Mouse (Mus musculus): ENCODE results near the gene Ttl.

Gene Ttl

DNA sequence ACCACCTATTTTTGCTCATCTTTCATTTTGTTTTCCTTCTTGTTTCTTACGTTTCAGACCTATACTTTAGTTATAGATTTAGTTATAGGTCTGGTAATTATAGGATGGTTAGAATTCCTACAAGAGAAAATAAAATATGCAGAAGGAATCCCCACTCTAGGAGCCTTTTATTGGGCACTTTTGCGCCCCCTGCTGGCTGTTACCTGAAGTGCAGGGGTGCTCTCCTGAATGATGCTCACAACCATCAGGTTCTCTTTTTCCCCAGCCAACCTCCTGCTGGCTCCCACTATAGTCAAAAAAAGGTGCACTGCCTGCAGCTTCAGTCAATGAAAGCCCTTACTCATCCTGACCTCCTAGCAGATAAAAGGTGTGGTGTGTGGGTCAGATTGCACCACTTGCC, 19.2 kb downstream of the Ttl start:
- peak; percentile 5 for DNase-seq (ENCODE audit: inconsistent ontology term)

DNA sequence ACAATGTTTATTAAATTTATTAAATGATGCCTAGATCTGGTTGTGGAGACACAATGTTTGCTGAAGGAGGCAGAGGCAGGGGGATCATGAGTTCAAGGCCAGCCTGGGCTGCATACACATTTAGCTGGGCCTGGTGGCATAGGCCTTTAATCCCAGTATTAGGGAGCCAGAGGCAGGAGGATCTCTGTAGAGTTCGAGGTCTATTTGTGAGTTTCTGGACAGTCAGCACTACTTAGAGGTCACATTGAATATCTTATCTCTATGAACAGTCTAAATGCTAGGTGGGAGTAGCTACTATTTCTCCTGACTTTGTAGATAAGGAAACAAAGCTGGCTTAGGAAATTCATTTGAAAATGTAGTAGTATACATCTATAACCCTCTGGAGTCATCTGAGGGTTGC, 21.8 kb downstream of the Ttl start:
- no peak for DNase-seq (ENCODE audit: inconsistent ontology term)

DNA sequence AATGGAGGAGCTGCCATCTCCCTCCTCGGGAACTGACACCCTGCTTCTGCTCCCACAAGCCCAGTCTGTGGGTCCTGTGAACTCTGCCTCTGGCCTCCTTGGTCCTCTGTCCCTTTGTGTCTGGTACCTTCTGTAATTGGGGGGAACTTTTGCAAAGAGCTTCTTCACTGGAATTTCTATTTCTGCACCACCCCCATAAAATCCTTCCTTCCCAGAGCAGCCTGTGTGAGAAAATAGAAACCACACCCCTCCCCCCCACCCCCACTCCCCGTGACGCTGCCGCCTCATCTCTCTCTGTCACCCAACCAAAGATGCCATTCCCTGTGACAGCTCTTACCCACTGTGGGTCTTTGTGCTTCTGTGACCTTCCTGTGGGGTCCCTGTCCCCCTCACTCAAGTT, 24.6 kb downstream of the Ttl start:
- DNase-seq (ENCODE audit: inconsistent ontology term), result no peak

DNA sequence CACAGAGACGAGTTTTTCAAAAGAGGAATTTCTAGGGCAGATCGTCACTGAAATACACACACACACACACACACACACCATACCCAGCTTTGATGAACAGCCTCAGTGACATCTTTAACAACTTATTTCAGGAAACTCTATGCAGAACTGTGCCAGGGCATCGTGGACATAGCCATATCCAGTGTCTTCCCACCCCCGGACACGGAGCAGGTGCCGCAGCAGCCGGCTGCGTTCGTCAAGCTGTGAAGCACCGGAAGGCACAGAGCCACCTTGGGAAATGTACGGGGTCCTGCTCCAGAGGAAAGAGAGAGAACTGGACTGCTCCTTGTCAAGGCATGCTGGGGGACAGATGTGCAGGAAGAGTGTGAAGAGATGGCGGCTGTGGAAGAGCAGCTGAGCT, 27.1 kb downstream of the Ttl start:
- no peak for DNase-seq (ENCODE audit: inconsistent ontology term)

DNA sequence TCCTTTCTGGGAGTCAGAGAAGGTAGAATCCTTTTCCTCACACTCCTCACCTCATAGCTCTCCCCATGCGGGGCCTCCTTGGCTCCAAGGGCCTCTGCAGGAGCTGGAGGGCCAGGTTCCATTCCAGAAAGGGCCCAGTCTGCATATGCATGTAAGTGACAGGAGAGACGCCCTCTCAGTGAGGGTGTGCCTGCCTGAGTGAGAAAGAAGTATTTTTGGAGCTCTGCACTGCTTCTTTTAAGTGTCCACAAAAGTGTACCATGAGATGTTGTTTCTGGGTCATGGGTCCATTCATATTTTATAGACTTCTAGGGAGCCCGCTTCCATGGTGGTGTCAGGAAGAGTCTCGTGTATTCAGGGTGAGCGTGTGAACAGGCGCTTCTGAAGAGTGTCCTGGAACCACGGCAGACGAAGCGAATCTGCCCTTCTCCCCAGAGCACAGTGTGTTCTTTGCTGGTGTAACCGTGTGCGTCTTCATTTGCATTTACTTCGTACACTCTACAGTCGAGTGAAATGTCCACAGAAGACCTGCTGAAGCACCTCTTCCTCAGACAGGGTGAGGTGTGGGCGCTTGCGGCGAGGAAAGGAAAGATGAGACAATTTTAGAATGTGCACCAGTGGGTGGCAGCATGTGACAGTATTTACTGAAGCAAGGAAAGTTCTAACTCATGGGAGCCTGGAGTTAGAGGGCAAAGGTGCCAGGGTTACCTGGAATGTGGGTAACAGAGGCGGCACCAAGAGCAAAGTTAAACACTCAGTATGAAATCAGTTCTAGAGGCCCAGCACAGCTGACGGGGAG, 28.4 kb downstream of the Ttl start:
- no peak for DNase-seq (ENCODE audit: inconsistent ontology term)

DNA sequence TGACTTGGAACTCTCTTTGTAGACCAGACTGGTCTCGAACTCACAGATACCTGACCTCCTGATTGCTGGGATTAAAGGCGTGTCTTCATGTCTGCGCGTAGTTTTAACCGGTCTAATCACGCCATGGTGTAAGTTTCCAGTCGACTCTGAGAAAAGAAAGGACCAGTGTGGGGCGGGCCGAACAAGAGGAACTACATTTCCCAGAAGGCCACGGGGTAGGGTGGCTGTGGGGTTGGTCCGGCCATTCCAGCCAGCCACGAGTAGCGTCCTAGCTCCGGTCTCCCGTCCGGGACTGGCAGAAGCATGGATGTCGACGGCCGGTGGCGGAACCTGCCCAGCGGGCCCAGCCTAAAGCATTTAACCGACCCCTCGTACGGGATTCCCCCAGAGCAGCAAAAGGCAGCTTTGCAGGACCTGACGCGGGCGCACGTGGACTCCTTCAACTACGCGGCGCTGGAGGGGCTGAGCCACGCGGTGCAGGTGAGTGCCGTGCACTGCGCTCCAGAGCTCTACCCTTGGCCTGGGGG, 35.1 kb downstream of the Ttl start, which contains the start of gene Polr1b:
TSS of gene Polr1b (plus strand) at position 212 of the 527 bp plus-strand sequence.
- peak; percentile 96 for DNase-seq (ENCODE audit: inconsistent ontology term)

DNA sequence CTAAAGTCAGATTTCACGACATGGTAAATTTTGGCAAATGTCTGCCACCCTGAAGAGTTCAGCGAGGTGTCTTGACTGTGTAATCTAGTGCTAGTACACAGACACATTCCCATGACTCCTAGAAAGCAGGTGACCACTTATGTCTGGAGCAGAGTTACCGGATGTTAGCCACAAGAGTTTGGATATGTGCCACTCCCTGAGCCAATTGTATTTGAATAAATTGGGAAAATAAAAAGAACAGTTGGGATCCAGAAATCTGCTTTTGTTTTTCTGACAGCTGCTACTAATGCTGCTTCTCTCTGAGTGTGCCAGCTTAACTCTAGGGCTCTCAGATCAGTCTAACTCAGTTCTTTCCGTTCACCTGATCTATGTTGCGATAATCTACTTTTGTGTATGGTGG, 47.2 kb downstream of the Ttl start:
- no peak for DNase-seq (ENCODE audit: inconsistent ontology term)

DNA sequence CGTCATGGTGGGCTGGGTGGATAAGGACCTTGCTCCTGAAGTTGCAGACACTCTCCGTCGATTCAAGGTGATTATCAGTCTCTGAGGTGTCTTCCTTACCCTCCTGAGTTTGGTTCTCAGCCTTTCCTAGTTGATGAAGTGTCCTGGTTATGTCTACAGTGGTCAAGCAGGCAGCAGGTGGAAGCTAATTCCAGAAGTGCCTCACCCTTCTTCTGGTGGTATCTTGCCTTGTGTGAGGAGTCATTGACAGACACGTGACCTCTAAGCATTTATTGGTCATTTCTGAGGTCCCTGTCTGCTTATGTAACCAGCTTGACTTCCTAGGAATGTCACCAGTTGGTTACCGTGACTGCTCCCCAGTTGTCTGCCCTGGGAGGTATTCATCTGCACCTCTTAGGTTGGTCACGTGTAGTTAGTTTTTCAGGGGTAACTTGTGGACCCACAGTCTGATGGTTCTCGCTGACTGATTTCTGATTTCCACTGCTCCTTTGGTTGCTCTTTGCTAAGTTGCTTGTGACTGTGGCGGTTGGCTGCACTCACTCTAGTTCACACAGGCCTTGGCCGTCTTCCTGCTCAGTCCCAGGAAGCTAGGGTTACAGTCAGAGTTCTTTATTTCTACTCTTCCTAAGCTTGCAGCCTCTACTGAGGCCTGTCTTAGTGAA, 50.1 kb downstream of the Ttl start:
- no peak for DNase-seq (ENCODE audit: inconsistent ontology term)

DNA sequence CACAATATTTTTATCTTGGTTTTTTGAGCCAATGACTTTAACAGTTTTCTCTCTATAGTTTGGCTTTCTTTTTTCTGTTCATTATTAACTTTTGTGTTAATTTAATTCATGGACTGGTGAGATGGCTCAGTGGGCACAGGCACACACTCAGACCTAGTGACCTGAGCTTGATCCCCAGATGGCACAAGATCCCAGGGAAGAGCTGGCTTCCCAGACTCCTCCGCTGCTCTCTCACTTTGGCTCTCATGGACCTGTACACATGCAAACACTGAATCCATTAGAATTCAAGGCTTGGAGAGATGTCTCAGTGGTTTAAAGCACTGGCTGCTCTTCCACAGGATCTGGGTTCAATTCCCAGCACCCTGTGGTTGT, 50.6 kb downstream of the Ttl start:
- DNase-seq (ENCODE audit: inconsistent ontology term), result no peak

DNA sequence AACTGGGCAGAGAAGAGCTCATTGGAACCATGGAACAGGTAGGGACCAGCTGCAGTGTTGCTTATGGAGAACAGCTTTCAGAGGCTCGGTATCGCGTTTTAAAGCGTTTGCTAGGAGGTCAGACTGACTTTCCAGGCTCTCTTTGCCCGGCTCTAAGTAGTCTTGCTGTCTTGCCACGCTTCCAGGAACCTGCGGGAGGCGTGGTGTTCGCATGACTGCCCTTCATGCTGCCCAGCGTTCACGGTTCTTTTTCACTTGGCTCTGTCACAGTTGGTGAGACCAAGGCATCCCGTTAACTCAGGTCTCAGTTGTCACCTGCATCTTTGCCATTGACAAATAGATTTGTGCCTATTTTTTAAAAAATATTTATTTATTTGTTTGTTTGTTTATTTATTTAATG, 52.3 kb downstream of the Ttl start:
- no peak for DNase-seq (ENCODE audit: inconsistent ontology term)

DNA sequence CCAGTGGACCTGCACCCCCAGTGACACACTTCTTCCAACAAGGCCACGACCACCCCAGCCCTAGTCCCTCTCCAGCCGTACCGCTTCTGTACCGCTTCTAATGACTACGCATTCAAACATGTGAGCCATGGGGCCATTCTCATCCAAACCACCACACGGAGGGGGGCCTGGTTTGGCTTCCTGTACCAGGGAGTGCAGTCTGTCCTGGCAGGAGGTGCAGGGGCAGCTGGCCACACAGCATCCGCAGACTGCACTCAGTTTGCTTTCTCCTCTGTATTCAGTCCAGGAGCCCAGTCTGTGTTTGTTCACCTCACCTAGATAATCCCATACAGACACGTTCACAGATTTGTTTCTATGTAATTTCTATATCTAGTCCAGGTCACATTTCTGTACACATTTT, 56.2 kb downstream of the Ttl start:
- no peak for DNase-seq (ENCODE audit: inconsistent ontology term)

DNA sequence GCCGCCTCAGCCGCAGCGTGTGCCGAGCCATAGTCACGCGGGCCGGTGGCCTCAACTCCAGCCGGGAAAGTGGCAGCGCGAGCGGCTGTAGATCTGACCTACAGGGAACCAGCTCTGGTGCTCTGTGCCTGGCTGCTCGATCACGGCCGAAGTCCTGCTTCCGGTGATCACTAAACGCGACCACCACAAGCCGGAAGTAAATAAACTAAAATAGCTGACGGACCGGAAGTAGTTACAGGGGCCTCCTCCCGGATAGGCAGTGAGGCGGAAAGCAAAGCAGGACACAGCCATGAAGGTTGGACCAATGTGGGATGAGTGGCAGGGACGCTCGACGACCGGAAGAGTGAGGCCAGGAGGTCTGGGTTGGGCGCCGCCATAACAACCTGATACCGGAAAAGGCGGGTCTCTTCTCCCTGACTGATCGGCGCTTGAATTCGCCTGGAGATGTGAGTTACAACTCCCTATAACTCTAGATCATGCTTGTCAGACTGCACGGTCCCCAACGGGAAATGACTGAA, 63.7 kb downstream of the Ttl start, which contains the start of gene Chchd5:
TSS of gene Chchd5 (plus strand) at position 289 of the 518 bp plus-strand sequence.
- DNase-seq (ENCODE audit: inconsistent ontology term), result peak; percentile 96

DNA sequence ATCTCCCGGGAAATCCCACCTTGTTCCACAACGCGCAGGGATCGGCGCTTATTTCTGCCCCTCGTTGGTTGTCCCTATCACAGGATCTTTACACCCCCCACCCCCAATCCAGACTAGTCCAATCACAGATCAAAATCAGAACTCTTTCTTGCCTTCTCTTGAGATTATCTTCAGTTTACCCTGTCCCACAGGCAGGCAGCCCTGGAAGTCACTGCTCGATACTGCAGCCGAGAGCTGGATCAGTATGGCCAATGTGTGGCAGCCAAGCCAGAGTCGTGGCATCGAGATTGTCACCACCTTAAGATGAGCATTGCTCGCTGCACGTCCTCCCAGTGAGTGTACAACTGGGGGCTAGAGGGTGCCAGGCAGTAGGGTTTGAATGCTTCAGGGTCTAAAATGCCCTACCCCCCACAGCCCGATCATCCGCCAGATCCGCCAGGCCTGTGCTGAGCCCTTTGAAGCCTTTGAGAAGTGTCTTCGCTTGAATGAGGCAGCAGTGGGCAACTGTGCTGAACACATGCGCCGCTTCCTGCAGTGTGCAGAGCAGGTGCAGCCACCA, 64.3 kb downstream of the Ttl start:
- no peak for DNase-seq (ENCODE audit: inconsistent ontology term)

DNA sequence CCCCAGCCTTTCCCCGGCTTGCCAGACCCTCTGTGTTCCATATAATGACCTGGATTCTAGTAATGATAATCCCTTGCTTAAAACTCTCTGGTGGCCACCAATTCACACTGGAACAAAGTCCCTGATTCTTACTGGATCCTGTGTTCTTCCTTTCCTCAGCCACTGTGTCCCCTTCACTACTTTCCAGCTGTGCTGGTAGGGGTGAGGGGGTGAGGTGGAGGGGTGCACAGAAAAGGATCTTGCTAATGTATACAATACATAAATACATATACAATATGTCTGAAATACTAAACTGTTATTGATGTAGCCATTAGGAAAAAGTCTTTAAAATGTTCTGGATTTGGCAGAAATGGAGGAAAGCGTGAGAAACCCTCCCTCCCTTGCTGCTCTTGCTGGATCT, 65.0 kb downstream of the Ttl start:
- no peak for DNase-seq (ENCODE audit: inconsistent ontology term)

DNA sequence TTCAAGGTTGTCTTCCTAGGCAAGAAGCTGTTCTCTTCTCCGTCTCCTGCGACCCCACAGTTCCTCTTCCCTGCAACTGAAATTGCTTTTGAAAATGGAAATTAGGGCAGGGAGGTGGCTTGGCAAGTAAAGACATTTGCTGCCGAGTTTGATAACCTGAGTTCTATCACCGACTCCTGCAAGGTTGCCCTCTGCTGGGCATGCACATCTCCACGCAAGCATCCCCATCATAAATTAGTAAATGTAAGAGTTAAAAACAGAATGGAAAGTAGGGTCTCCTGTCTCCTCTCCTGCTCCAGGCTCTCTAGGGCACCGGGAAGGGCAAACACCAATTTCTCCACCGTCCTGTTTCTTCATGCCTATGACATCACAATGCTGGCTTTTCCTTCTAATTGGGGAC, 66.5 kb downstream of the Ttl start:
- no peak for DNase-seq (ENCODE audit: inconsistent ontology term)

DNA sequence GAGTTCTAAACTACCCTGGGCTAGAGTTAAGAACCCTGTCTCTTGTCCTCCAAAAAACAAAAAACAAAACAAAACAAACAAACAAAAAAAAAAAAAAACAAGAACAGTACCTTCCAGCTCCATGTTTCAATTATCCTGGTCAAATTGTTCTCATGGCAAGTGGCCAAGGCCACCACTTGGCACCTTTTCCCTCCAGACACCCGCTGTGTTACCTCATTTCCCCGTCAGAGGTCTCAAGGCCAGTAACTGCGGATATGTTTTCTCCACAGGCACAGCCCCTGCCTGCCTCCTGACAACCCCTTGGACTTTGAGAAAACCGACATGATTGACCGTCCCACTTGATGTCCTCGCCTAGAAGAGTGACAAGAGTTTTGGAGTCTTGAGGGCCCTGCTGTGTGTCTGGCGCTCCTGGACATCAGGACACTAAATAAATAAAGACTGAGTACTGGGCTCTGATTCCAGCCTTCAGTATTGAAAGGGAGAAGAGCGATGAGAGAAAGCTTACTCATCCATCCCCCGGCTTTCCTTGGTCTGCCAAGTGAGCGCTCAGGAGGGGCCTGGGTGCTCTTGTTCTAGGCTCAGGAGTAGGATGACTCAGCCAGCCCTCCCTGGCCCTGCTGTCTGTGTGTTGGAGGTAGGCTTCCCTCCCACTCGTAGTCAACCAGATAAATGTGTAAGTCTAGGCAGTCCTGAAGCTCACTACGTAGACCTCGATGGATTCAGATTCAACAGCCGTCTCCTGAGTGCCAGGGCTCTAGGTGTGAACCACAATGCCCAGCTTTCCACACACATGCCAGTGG, 67.5 kb downstream of the Ttl start:
- DNase-seq (ENCODE audit: inconsistent ontology term), result peak; percentile 7

DNA sequence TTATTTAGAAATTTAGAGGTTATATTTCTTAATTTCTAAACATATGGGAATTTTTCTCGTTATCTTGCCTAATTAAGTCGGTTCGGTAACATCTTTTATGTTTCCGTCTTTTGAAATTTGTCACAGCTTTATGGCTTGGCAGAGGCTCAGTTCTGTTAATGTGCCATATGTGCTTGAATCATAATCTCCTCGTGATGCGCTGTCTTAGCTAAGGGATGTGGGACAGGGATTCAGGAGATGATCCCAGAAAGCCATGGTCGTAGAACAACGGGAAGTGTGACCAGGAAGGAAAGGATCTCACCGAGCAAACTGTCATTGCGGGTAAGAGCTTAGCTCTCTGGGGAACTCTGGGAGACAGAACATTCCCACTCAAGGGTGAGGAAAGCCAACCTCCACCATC, 74.2 kb downstream of the Ttl start:
- no peak for DNase-seq (ENCODE audit: inconsistent ontology term)
